Mouse (Mus musculus): Measurements from ENCODE around the gene Tnrc6a.

Tnrc6a gene

GRCm38 (mm10) chr7:123124735-123125181, 1.1 kb downstream of the Tnrc6a start:
- DNase-seq (ENCODE audit: low read depth, low spot score): no peak

- no peak for DNase-seq (ENCODE audit: low read depth, low spot score)
Observed at GRCm38 (mm10) chr7:123126056-123126455, 2.4 kb downstream of the Tnrc6a start.

- DNase-seq (ENCODE audit: low read depth, low spot score): no peak
Observed at GRCm38 (mm10) chr7:123127301-123127700, 3.6 kb downstream of the Tnrc6a start.

- DNase-seq (ENCODE audit: low read depth, low spot score): no peak
Observed at GRCm38 (mm10) chr7:123127981-123128380, 4.3 kb downstream of the Tnrc6a start.

GRCm38 (mm10) chr7:123129061-123129460, 5.4 kb downstream of the Tnrc6a start:
- no peak for DNase-seq (ENCODE audit: low read depth, low spot score)

- no peak for DNase-seq (ENCODE audit: low read depth, low spot score)
Observed at GRCm38 (mm10) chr7:123130198-123130597, 6.5 kb downstream of the Tnrc6a start.

DNA sequence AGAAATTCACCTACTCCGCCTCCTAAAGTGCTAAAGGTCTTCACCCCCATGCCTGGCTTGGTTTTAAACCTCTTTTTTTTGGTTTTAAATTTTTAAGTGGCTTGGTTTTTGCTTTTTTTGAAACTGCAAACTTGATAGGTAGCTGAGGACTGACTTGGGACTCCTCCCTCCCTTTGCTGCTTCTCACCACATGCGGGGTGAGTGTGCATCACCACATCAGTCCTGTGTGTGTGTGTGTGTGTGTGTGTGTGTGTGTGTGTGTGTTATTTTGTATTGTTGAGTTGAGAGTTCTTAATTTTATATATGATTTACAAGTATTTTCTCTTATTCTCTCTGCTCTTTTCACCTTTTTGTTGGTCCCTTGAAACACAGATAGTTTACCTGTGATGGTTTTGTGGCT, 8.7 kb downstream of the Tnrc6a start:
- DNase-seq (ENCODE audit: low read depth, low spot score): no peak

- DNase-seq (ENCODE audit: low read depth, low spot score): no peak
Observed at GRCm38 (mm10) chr7:123134876-123135275, 11.2 kb downstream of the Tnrc6a start.

DNA sequence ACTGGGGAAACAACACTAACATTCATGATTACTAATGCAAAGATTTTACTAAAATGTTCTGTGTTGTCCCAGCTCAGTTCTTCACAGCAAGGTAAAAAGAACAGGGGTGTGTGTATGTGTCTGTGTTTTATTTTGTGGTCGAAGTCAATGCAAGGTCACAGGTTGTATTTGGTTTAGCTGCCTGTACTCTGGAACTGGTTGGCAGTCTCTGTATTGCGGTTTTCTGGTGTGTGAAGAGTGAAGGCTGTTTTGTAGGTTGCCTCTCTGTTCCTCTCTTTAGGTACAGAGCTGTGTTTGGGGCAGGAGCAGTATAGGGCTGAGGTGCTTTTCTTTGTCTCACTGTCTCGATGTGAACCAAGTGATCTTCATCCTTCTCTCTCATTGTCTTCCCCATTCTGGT, 12.0 kb downstream of the Tnrc6a start:
- no peak for DNase-seq (ENCODE audit: low read depth, low spot score)

DNA sequence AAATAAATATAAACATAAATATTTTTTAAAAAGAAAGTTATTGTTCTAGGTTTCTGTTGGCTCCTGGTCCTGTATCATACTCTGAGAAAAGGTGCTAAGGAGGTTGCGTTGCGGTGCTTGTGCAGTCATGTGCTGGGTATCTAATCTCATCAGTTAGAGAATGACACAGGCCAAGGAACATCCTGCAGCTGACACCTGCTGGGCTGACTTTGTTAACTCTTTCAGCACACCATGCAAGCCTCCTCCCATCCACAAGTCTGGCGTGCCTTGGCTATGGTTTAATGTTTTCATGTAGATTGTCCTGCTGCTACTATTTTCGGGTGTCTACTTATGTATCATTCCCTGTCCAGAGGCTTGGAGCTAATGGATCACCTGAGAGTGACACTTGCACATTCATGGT, 14.3 kb downstream of the Tnrc6a start:
- no peak for DNase-seq (ENCODE audit: low read depth, low spot score)

- DNase-seq (ENCODE audit: low read depth, low spot score): no peak
Observed at GRCm38 (mm10) chr7:123146141-123146846, 22.6 kb downstream of the Tnrc6a start.

GRCm38 (mm10) chr7:123147787-123148186, 24.1 kb downstream of the Tnrc6a start:
- no peak for DNase-seq (ENCODE audit: low read depth, low spot score)

- DNase-seq (ENCODE audit: low read depth, low spot score): no peak
Observed at GRCm38 (mm10) chr7:123148935-123149334, 25.2 kb downstream of the Tnrc6a start.

GRCm38 (mm10) chr7:123162346-123162745, 38.7 kb downstream of the Tnrc6a start:
- no peak for DNase-seq (ENCODE audit: low read depth, low spot score)

GRCm38 (mm10) chr7:123167436-123167835, 43.8 kb downstream of the Tnrc6a start:
- no peak for DNase-seq (ENCODE audit: low read depth, low spot score)

DNA sequence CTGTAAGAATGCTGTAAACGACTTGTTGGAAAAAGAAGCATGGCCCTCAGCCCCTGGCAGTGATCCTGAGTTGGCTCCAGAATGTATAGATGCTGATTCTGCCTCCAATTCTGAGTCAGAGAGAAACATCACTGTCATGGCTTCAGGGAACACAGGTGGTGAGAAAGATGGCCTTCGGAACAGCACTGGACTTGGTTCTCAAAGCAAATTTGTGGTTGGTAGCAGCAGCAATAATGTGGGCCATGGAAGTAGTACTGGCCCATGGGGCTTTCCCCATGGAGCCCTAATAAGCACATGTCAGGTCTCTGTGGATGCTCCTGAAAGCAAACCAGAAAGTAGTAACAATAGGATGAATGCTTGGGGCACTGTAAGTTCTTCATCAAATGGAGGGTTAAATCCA, 45.9 kb downstream of the Tnrc6a start:
- no peak for DNase-seq (ENCODE audit: low read depth, low spot score)

GRCm38 (mm10) chr7:123172101-123172500, 48.4 kb downstream of the Tnrc6a start:
- DNase-seq (ENCODE audit: low read depth, low spot score): no peak

GRCm38 (mm10) chr7:123177215-123177614, 53.5 kb downstream of the Tnrc6a start:
- DNase-seq (ENCODE audit: low read depth, low spot score): no peak

- no peak for DNase-seq (ENCODE audit: low read depth, low spot score)
Observed at GRCm38 (mm10) chr7:123181787-123182701, 58.4 kb downstream of the Tnrc6a start.

DNA sequence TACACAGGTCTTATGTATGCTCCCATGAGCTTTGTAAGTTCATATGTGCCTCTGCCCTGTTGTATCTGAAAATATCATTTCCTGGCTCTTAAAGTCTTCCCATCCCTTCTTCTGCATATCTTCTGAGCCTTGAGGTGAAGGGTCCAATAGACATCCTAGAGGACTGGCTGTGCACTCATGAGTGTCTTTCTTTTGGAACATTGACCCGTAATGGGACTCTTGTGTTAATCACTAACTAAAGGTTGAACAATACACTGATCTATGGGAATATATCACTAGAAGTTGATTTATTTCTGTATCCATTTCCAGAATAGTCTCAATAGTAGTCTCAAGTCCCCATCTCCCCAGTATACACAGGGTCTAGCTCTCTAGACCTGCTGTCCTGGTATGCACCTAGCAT, 61.2 kb downstream of the Tnrc6a start:
- no peak for DNase-seq (ENCODE audit: low read depth, low spot score)

GRCm38 (mm10) chr7:123186463-123186862, 62.8 kb downstream of the Tnrc6a start:
- no peak for DNase-seq (ENCODE audit: low read depth, low spot score)

GRCm38 (mm10) chr7:123187246-123187645, 63.6 kb downstream of the Tnrc6a start:
- DNase-seq (ENCODE audit: low read depth, low spot score): no peak

DNA sequence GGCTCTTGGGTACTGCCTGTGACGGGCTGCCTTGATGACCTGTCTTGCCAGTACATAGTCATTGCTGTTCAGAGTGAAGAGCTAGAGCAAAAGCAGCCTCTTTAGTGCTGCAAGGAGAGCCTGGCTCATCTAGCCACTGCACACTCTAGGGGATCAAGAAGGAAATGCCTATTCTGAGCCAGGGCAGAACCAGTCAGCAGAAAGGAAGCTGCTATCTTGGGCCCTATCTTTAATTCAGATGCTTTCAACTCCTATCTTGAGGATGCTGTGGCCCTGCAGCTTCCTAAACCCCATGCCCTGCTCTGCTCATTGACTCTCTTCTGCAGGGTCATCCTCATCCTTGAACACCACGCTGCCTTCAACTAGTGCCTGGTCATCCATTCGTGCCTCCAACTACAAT, 64.8 kb downstream of the Tnrc6a start:
- DNase-seq (ENCODE audit: low read depth, low spot score): no peak
